Mouse (Mus musculus) bone marrow macrophage, adult 2 months (primary cell): Measurements from ENCODE around the gene Tipin.

Experiments used
- CTCF ChIP-seq: IDR thresholded peaks from 2 replicates; pipeline ENCODE4 v1.5.1; 2012; ENCODE audit warnings: low read depth, mild to moderate bottlenecking, low read length, moderate library complexity
- POLR2A ChIP-seq: IDR thresholded peaks from 2 replicates; pipeline ENCODE4 v1.6.1; 2012; ENCODE audit warnings: mild to moderate bottlenecking, low read depth, low read length, borderline replicate concordance

DNA sequence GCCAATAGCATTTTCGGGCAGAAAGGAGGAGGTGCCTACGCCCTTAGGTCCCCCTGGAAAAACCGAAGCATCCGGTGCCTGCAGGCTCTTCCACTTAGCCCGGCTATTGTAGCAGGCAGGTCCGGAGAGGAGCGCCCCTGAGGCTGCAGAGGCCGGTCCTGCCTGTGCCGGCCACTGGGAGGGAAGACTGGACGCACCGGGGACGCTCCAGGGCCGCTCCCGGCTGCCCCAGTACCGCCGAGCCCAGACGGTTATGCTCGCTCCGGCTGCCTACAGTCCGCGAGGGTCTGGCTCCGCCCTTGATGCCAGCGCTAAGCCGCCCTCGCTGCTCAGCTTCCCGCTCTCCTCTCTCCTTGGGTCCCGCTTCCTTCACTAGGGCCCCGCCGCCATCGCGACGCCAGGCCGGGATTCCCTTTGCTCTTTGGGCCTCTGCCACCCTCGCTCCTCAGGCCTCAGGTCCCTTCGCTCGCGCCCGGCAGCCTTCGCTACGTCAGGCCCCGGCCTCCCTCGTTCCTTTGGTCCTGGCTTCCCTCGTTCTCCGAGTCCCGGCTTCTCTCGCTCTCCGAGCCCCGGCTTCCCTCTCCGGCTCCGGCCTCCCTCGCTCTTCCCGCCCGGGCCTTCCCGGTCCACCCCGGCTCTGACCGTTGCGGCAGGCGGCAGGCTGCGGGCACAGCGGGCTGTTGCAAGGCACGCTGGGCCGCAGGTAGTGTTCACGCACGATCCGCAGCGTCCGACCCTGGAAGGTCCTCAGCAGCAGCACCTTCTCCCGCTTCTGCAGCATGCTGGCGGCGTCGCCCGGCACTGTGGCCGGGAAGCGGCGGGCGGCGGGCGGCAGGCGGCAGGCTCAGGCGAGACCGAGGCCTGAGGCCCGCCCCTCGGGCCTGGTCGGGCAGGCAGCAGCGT lies 59.2 kb downstream of the Tipin start:
- TF ChIP-seq CTCF (no peak), POLR2A (no peak; the same call in 1 of the 2 replicates)
